Mouse (Mus musculus) frontal cortex, postnatal 10 days (tissue): ENCODE measurements around the gene 4930595M18Rik.

Experiments
- DNase-seq, 2 experiments: peaks; one replicate each; pipeline ENCODE4 v3.0.0; 2022; ENCODE audit warnings: low spot score in 2 of 2, mixed read lengths in 1 of 2

4930595M18Rik gene

DNA sequence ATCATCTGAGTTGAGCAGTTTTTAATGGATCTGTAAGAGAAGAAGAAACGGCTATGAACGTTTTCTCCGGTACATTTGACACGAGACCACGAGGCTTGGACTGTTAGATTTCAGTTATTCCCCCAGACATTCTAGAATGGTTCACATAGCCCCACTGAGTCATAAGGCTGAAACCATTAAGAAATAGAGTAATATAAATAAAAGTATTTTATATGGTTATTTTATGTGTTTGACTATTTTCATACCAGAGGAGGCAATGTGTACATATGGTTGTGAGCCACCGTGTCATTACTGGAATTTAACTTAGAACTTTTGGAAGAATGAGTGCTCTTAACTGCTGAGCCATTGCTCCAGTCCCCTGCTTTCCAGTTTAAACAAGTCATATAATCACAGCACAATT lies at the start of gene 4930595M18Rik:
TSS of gene 4930595M18Rik (minus strand) at position 101 of the 400 bp plus-strand sequence.
- no peak for DNase-seq

DNA sequence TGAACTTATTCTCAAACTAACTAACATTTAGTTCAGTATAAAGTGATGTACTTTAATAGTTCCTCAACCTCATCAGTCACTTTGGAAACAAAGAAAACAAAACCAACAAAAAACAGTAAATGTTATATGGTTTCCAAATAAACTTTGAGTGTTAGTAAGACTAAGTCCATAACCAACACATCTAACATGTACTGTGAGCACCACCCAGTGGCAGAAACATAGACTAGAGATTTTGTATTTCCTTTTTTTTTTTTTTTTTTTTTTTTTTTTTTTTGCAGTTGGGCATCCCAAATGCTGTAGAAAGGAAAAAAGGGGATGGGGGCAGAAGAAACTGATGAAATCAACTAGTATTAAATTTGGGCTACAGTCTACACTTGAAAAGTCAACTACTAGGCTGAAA lies 14.6 kb upstream of the 4930595M18Rik start:
- DNase-seq = no peak
